Mouse (Mus musculus) embryo, embryonic 11.5 days (tissue): ENCODE measurements around the gene Ankrd2.
A peak's percentile ranks its signal among the peaks of the same experiment; 100 is the strongest.
"Not testable (repeated sequence)": the region's sequence is repeated elsewhere in the genome, so short reads cannot be mapped to it uniquely, and the experiment has no call there.

Experiments used
- DNase-seq: peaks from one replicate; pipeline ENCODE4 v3.0.0-alpha.2; 2012; ENCODE audit warnings: low read depth, low spot score

Gene Ankrd2

GRCm38 (mm10) chr19:42054255-42054654 lies 18.5 kb downstream of the Ankrd2 start:
- no peak for DNase-seq

GRCm38 (mm10) chr19:42055881-42056280 lies 20.1 kb downstream of the Ankrd2 start:
- DNase-seq = no peak

- no peak for DNase-seq
These were observed 21.1 kb downstream of the Ankrd2 start for GRCm38 (mm10) chr19:42056719-42057409.

GRCm38 (mm10) chr19:42058426-42058825 lies 22.6 kb downstream of the Ankrd2 start:
- no peak for DNase-seq

- no peak for DNase-seq
These were observed 25.6 kb downstream of the Ankrd2 start for GRCm38 (mm10) chr19:42061443-42061842.

GRCm38 (mm10) chr19:42068441-42069240 lies 32.8 kb downstream of the Ankrd2 start:
- DNase-seq = no peak

GRCm38 (mm10) chr19:42069241-42069525 lies 33.4 kb downstream of the Ankrd2 start:
- no peak for DNase-seq

GRCm38 (mm10) chr19:42071221-42071620 lies 35.4 kb downstream of the Ankrd2 start:
- no peak for DNase-seq

GRCm38 (mm10) chr19:42071886-42072608 lies 36.2 kb downstream of the Ankrd2 start:
- no peak for DNase-seq

- DNase-seq = no peak
These were observed 37.0 kb downstream of the Ankrd2 start for GRCm38 (mm10) chr19:42072802-42073201.

- no peak for DNase-seq
These were observed 39.3 kb downstream of the Ankrd2 start for GRCm38 (mm10) chr19:42075051-42075450.

GRCm38 (mm10) chr19:42075992-42076391 lies 40.2 kb downstream of the Ankrd2 start:
- DNase-seq = no peak

GRCm38 (mm10) chr19:42078566-42078965 lies 42.8 kb downstream of the Ankrd2 start:
- no peak for DNase-seq

GRCm38 (mm10) chr19:42079006-42079405 lies 43.2 kb downstream of the Ankrd2 start:
- no peak for DNase-seq

- no peak for DNase-seq
These were observed 44.1 kb downstream of the Ankrd2 start for GRCm38 (mm10) chr19:42079950-42080349.

- no peak for DNase-seq
These were observed 44.7 kb downstream of the Ankrd2 start for GRCm38 (mm10) chr19:42080469-42080868.

- DNase-seq = not testable (repeated sequence)
These were observed 45.8 kb downstream of the Ankrd2 start for GRCm38 (mm10) chr19:42081613-42082012.

GRCm38 (mm10) chr19:42085690-42086089 lies 49.9 kb downstream of the Ankrd2 start:
- DNase-seq = no peak

GRCm38 (mm10) chr19:42086166-42086565 lies 50.4 kb downstream of the Ankrd2 start, which contains the start of gene Morn4:
TSS of gene Morn4 (minus strand) at chr19:42086357.
- DNase-seq = peak; percentile 83

- no peak for DNase-seq
These were observed 53.4 kb downstream of the Ankrd2 start for GRCm38 (mm10) chr19:42089103-42089747.

- DNase-seq = peak; percentile 100
These were observed 54.2 kb downstream of the Ankrd2 start, which contains the start of gene Pi4k2a for GRCm38 (mm10) chr19:42089748-42090595. TSS of gene Pi4k2a (plus strand) at chr19:42090470.
